Mouse (Mus musculus) intestine, embryonic 14.5 days (tissue): ENCODE results near the gene Adcyap1. TPM values are rescaled to one million over a fixed set of nuclear protein-coding genes. Genes with fewer than 3 reads are reported as not detected.

Experiments used
- ATAC-seq: fragments of 200-750 bp; cut with Nextera tagmentation; replicated peaks from 2 replicates; pipeline ENCODE4 v1.8.0; 2017; ENCODE audit warnings: low read depth, moderate number of reproducible peaks, moderate TSS enrichment, moderate library complexity; ENCODE audit not compliant: low FRiP score, low TSS enrichment
- DNase-seq: peaks from one replicate; pipeline ENCODE4 v3.0.0-alpha.2; 2018; ENCODE audit warnings: low spot score
- H3K27ac ChIP-seq: fragments of 300-500 bp; sonication (generic); 2 replicates; pipeline ENCODE4 v1.5.1; 2014; ENCODE audit warnings: low read depth, mild to moderate bottlenecking, control low read depth
- H3K27me3 ChIP-seq: fragments of 300-500 bp; sonication (generic); replicated peaks from 2 replicates; pipeline ENCODE4 v1.6.1; 2014; ENCODE audit warnings: low read length, control low read depth; ENCODE audit not compliant: control insufficient read depth, insufficient read depth
- H3K36me3 ChIP-seq: fragments of 300-500 bp; sonication (generic); 2 replicates; pipeline ENCODE4 v1.6.1; 2014; ENCODE audit warnings: low read length, control low read depth; ENCODE audit not compliant: control insufficient read depth, insufficient read depth
- H3K4me1 ChIP-seq: fragments of 300-500 bp; sonication (generic); replicated peaks from 2 replicates; pipeline ENCODE4 v1.6.1; 2014; ENCODE audit warnings: low read length, control low read depth, mixed read lengths; ENCODE audit not compliant: control insufficient read depth, insufficient read depth
- H3K4me2 ChIP-seq: fragments of 300-500 bp; sonication (generic); 2 replicates; pipeline ENCODE4 v1.6.1; 2014; ENCODE audit warnings: low read length
- H3K4me3 ChIP-seq: fragments of 300-500 bp; sonication (generic); 2 replicates; pipeline ENCODE4 v1.5.1; 2014; ENCODE audit warnings: low read depth, low read length, control low read depth, mixed read lengths
- H3K9ac ChIP-seq: fragments of 300-500 bp; sonication (generic); 2 replicates; pipeline ENCODE4 v1.6.1; 2014; ENCODE audit warnings: mild to moderate bottlenecking, low read length
- H3K9me3 ChIP-seq: fragments of 300-500 bp; sonication (generic); 2 replicates; pipeline ENCODE4 v1.6.1; 2016; ENCODE audit warnings: low read length, control low read depth; ENCODE audit not compliant: control insufficient read depth
- WGBS: fragments of 180-500 bp; shearing (Covaris S2); extraction: QIAGEN DNeasy Blood & Tissue Kit; methylation state at CpG from one replicate; pipeline ENCODE4 v1.1.7; 2014; 5-methylcytosine and 5-hydroxymethylcytosine counted together
- polyA plus RNA-seq: library from polyadenylated mRNA; unstranded; fragments of >200 nt; fragmentation: Nextera tagmentation; extraction: Ambion mirVana; gene quantifications from 2 replicates; pipeline ENCODE4 v1.2.1, GENCODE M21; 2014

The Adcyap1 gene
- polyA plus RNA-seq, 1 experiment from 2014 or later = 3.2 TPM

- 1% methylated on average over 16 of the region's 16 CpGs for WGBS
- H3K27ac ChIP-seq = no peak overlapping the region
- peak overlapping the region; percentile 54; the same call in 1 of the 2 replicates for H3K4me2 ChIP-seq
- DNase-seq (peak; percentile 58), ATAC-seq (no peak)
- peak overlapping the region; percentile 30 for H3K4me3 ChIP-seq
- H3K36me3 ChIP-seq = no peaks in the 10 kb centered on the region
- H3K9me3 ChIP-seq = no peaks in the 10 kb centered on the region
- H3K9ac ChIP-seq = no peak overlapping the region
- peaks cover 91% of the 10 kb centered on the region for H3K27me3 ChIP-seq
- H3K4me1 ChIP-seq = peaks cover 5% of the 10 kb centered on the region; the same call in 1 of the 2 replicates
Observed at GRCm38 (mm10) chr17:93201265-93201925, 2.6 kb downstream of the Adcyap1 start.

GRCm38 (mm10) chr17:93202165-93203075, 3.6 kb downstream of the Adcyap1 start:
- peaks cover 5% of the 10 kb centered on the region; the same call in 1 of the 2 replicates for H3K4me1 ChIP-seq
- H3K4me3 ChIP-seq = peak overlapping the region; percentile 30
- H3K9me3 ChIP-seq = no peaks in the 10 kb centered on the region
- H3K27me3 ChIP-seq = peaks cover 85% of the 10 kb centered on the region
- WGBS = under 1% methylated on average over 44 of the region's 44 CpGs
- DNase-seq (peak; percentile 61), ATAC-seq (peak; percentile 78)
- peak overlapping the region; percentile 54 for H3K4me2 ChIP-seq
- no peak overlapping the region for H3K27ac ChIP-seq
- H3K36me3 ChIP-seq = no peaks in the 10 kb centered on the region
- no peak overlapping the region for H3K9ac ChIP-seq

DNA sequence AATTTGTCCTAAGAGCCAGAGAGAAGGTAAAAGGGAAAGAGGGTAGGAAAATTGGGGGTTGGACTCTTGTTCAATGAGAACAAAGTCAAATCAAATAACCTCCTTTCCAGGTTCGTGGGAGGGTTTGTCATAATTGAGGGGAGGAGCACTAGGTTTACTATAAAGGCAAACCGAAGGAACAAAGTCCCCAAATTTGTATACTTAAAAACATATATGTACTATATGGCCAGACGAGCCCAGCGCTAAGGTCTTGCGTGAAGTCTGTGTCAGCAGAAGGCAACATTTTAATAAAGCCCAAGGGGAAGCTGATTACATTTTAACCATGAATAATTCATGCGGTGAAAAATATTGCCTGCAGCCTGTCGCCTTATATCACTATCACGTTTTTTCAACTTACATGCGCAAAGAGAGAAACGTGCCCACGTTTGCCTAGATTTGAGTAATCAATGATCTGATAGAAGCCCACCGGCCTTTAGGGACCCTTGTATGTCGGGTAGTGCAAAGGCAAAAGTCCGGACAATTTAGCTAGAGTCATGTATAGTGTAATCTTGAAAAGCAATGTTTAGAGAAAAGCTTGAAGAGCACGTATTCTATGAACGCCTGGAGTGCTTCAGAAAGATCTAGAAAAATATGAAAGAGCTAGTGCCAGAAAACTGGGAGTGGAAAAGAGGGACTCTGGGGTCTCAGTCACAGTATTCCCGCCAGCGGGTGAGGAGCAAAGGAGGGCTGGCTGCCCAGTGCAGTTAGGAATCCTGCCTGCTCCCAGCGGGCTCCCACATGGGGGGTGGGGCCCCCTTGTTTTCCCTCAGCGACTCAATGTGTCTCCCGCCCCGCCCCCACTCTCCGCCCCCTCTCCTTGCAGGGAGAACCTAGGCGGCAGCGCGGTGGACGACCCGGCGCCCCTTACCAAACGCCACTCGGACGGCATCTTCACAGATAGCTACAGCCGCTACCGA, 4.5 kb downstream of the Adcyap1 start:
- peaks cover 5% of the 10 kb centered on the region; the same call in 1 of the 2 replicates for H3K4me1 ChIP-seq
- H3K36me3 ChIP-seq = no peaks in the 10 kb centered on the region
- H3K4me3 ChIP-seq = peak overlapping the region; percentile 30
- peak overlapping the region; percentile 54 for H3K4me2 ChIP-seq
- H3K27me3 ChIP-seq = peaks cover 76% of the 10 kb centered on the region
- under 1% methylated on average over 32 of the region's 34 CpGs for WGBS
- H3K27ac ChIP-seq = no peak overlapping the region
- no peak; the same call in 1 of the 2 replicates for ATAC-seq
- no peak overlapping the region for H3K9ac ChIP-seq
- peak; percentile 57 for DNase-seq
- no peaks in the 10 kb centered on the region for H3K9me3 ChIP-seq

DNA sequence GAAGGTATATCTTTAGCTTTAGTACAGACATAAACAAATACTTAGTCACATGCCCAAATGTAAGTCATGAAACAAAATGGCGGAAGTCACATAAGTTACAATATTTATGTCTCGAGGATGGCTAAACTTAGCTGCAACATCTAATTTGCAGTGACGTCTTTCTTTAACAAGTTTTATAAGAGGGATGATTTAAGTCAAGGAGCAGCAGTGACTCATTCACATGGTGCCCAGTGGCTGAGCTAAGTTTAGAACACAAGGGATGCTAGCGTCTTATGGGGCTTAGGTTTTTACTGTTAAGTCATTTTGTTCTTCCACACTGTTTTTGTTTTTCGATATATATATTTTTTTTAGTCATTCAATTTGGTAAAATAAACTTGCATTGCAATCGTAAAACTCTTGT, 19.0 kb downstream of the Adcyap1 start:
- Histone ChIP-seq H3K36me3 (no peaks in the 10 kb centered on the region), H3K9me3 (no peaks in the 10 kb centered on the region), H3K27me3 (no peaks in the 10 kb centered on the region), H3K9ac (no peak overlapping the region), H3K27ac (no peak overlapping the region), H3K4me2 (no peak overlapping the region), H3K4me3 (no peak overlapping the region), H3K4me1 (no peaks in the 10 kb centered on the region)
- DNase-seq (no peak), ATAC-seq (no peak)
- WGBS = 71% methylated on average over 6 of the region's 6 CpGs

GRCm38 (mm10) chr17:93218640-93219039, 19.8 kb downstream of the Adcyap1 start:
- Histone ChIP-seq H3K27me3 (no peaks in the 10 kb centered on the region), H3K9ac (no peak overlapping the region), H3K36me3 (no peaks in the 10 kb centered on the region), H3K4me2 (no peak overlapping the region), H3K4me1 (no peaks in the 10 kb centered on the region), H3K9me3 (no peaks in the 10 kb centered on the region), H3K4me3 (no peak overlapping the region), H3K27ac (no peak overlapping the region)
- ATAC-seq (no peak), DNase-seq (no peak)
- WGBS = 74% methylated on average over 2 of the region's 2 CpGs

GRCm38 (mm10) chr17:93237355-93237754, 38.5 kb downstream of the Adcyap1 start:
- Histone ChIP-seq H3K27ac (no peak overlapping the region), H3K36me3 (no peaks in the 10 kb centered on the region), H3K4me1 (no peaks in the 10 kb centered on the region), H3K9me3 (no peaks in the 10 kb centered on the region), H3K9ac (no peak overlapping the region), H3K4me3 (no peak overlapping the region), H3K27me3 (no peaks in the 10 kb centered on the region), H3K4me2 (no peak overlapping the region)
- no peak for ATAC-seq
- no peak for DNase-seq
